Mouse (Mus musculus): ENCODE measurements around the gene Snrpa. TPM values are rescaled to one million over a fixed set of nuclear protein-coding genes. Genes with fewer than 3 reads are reported as not detected.

Snrpa gene
- total and polyA plus RNA-seq, 3 experiments, result 72.5 to 223 (median 93.0) TPM

GRCm38 (mm10) chr7:27198779-27199178 lies 2.7 kb upstream of the Snrpa start:
- DNase-seq, result no peak

- DNase-seq, result no peak
Measured at GRCm38 (mm10) chr7:27198355-27198754, 2.3 kb upstream of the Snrpa start.

GRCm38 (mm10) chr7:27197634-27198033 lies 1.6 kb upstream of the Snrpa start:
- peak; percentile 71 for DNase-seq

- no peak for DNase-seq
Measured at GRCm38 (mm10) chr7:27197136-27197535, 1.1 kb upstream of the Snrpa start.

GRCm38 (mm10) chr7:27193731-27194130 lies 2.3 kb downstream of the Snrpa start:
- no peak for DNase-seq

- DNase-seq, result no peak
Measured at GRCm38 (mm10) chr7:27192434-27192833, 3.6 kb downstream of the Snrpa start.

- DNase-seq, result no peak
Measured at GRCm38 (mm10) chr7:27189271-27189931, 6.7 kb downstream of the Snrpa start.

GRCm38 (mm10) chr7:27185986-27186385 lies 10.1 kb downstream of the Snrpa start:
- DNase-seq, result no peak

GRCm38 (mm10) chr7:27184964-27185363 lies 11.1 kb downstream of the Snrpa start:
- no peak for DNase-seq

- DNase-seq, result no peak
Measured at GRCm38 (mm10) chr7:27182498-27182897, 13.6 kb downstream of the Snrpa start.

GRCm38 (mm10) chr7:27180837-27181695 lies 15.0 kb downstream of the Snrpa start, which contains the start of the genes Gm21983 and Mia:
Gene Gm21983, minus strand, starts transcription at chr7:27181086.
Gene Mia, minus strand, starts transcription at chr7:27181157.
- no peak for DNase-seq

- peak; percentile 72 for DNase-seq
Measured at GRCm38 (mm10) chr7:27180036-27180435, 16.0 kb downstream of the Snrpa start.

GRCm38 (mm10) chr7:27179217-27179918 lies 16.7 kb downstream of the Snrpa start:
- no peak for DNase-seq

GRCm38 (mm10) chr7:27178324-27179216 lies 17.5 kb downstream of the Snrpa start, which contains the start of gene Rab4b:
Gene Rab4b, minus strand, starts transcription at chr7:27178896.
- peak; percentile 99 for DNase-seq

GRCm38 (mm10) chr7:27177942-27178323 lies 18.1 kb downstream of the Snrpa start:
- DNase-seq, result no peak

- no peak for DNase-seq
Measured at GRCm38 (mm10) chr7:27174896-27175295, 21.2 kb downstream of the Snrpa start.

- DNase-seq, result no peak
Measured at GRCm38 (mm10) chr7:27174496-27174895, 21.6 kb downstream of the Snrpa start.

GRCm38 (mm10) chr7:27170981-27171380 lies 25.1 kb downstream of the Snrpa start:
- no peak for DNase-seq

GRCm38 (mm10) chr7:27168371-27168770 lies 27.7 kb downstream of the Snrpa start:
- DNase-seq, result no peak

GRCm38 (mm10) chr7:27167475-27168094 lies 28.5 kb downstream of the Snrpa start:
- no peak for DNase-seq
